Comparison of ENCODE assay signal across 8 mouse cellular contexts in the genomic region with DNA sequence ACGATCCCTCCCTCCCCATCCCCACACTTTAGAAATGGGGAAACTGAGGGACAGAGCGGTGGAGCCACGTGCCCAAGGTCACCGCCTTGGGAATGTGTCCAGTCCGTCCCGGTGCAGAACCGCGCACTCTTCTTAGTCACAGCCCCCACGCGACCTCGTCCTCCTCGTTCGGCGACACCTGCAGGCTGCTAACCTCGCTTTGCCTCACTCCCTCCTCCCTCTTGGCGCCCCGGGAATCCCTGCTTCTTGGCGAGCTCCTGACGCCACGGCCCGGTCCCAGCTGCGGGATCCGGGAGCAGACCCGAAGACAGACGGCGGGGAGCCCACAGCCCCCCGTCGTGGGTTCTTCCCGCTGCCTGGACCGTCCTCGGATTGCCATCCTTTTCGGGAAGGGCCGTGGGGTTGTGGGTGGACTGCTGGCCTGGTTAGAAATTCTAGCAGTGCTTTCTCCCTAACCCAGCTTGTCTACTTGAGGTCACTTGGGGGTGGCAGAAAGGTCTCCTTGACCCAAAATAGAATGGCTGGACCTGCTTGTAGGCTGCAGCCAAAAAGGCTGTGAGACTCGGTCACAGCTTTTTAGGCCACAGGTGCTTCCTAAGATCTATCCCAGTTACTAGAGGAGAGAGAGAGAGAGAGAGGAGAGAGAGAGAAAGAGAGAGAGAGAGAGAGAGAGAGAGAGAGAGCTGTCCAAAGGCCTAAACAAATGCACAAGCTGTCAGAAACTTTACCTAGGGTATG. TPM values are rescaled to one million over a fixed set of nuclear protein-coding genes. Genes with fewer than 3 reads are reported as not detected.
A peak's percentile ranks its signal among the peaks of the same experiment; 100 is the strongest.
DNase-seq lines count a peak whose midpoint lies in the region; ATAC-seq and TF ChIP-seq lines count a peak whose summit lies in the region.

No protein-coding gene starts in this region.

- no peak for ATAC-seq in embryonic facial prominence, embryonic 13.5 days (ENCODE audit: insufficient number of reproducible peaks, insufficient read depth, low FRiP score, low TSS enrichment, low read depth)
- ATAC-seq in heart, embryonic 13.5 days (ENCODE audit: extremely low read depth, insufficient number of reproducible peaks, low FRiP score, low TSS enrichment): peak; percentile 20; the same call in 1 of the 2 replicates
- peak; percentile 36; the same call in 1 of the 2 replicates for ATAC-seq in kidney, embryonic 16.5 days (ENCODE audit: low FRiP score, low TSS enrichment)

- no peak for TF ChIP-seq POLR2A in ES-Bruce4 (IDR thresholded peaks at IDR 0.05; ENCODE audit: insufficient read depth, low read length)

- no peaks in the 10 kb centered on the region for H3K4me1 ChIP-seq in ES-Bruce4 (ENCODE audit: control insufficient read depth, insufficient read depth, low read length)
- H3K4me1 ChIP-seq in embryonic facial prominence, embryonic 13.5 days: peaks cover 28% of the 10 kb centered on the region
- H3K4me1 ChIP-seq in heart, embryonic 13.5 days: peaks cover 48% of the 10 kb centered on the region
- peaks cover 31% of the 10 kb centered on the region for H3K4me1 ChIP-seq in kidney, embryonic 16.5 days (ENCODE audit: insufficient read depth, low read length)

- TF ChIP-seq CTCF in ES-Bruce4 (IDR thresholded peaks at IDR 0.05; ENCODE audit: low read depth, low read length): no peak

- TF ChIP-seq EP300 in ES-Bruce4 (IDR thresholded peaks at IDR 0.05; ENCODE audit: insufficient read depth, low read depth, low read length): no peak

- H3K9ac ChIP-seq in ES-Bruce4 (ENCODE audit: low read depth, poor library complexity, severe bottlenecking): peak overlapping the region; percentile 97
- H3K9ac ChIP-seq in embryonic facial prominence, embryonic 13.5 days: peak overlapping the region; percentile 93
- H3K9ac ChIP-seq in heart, embryonic 13.5 days: peak overlapping the region; percentile 97
- peak overlapping the region; percentile 91 for H3K9ac ChIP-seq in kidney, embryonic 16.5 days (replicated peaks; ENCODE audit: low read length)

- no peak overlapping the region for H3K27ac ChIP-seq in ES-Bruce4 (ENCODE audit: insufficient read depth, low read length)
- H3K27ac ChIP-seq in embryonic facial prominence, embryonic 13.5 days: peak overlapping the region; percentile 72; the same call in 1 of the 2 replicates
- peak overlapping the region; percentile 84 for H3K27ac ChIP-seq in heart, embryonic 13.5 days (replicated peaks)
- peak overlapping the region; percentile 68 for H3K27ac ChIP-seq in kidney, embryonic 16.5 days (ENCODE audit: low read length)

- H3K9me3 ChIP-seq in ES-Bruce4 (replicated peaks; ENCODE audit: control insufficient read depth, insufficient read depth, low read length, poor library complexity, severe bottlenecking): no peaks in the 10 kb centered on the region
- H3K9me3 ChIP-seq in embryonic facial prominence, embryonic 13.5 days: no peaks in the 10 kb centered on the region
- no peaks in the 10 kb centered on the region for H3K9me3 ChIP-seq in heart, embryonic 13.5 days
- no peaks in the 10 kb centered on the region; the same call in 1 of the 2 replicates for H3K9me3 ChIP-seq in kidney, embryonic 16.5 days (ENCODE audit: low read length)

- H3K4me2 ChIP-seq in embryonic facial prominence, embryonic 13.5 days: peak overlapping the region; percentile 98
- peak overlapping the region; percentile 97 for H3K4me2 ChIP-seq in heart, embryonic 13.5 days
- peak overlapping the region; percentile 98 for H3K4me2 ChIP-seq in kidney, embryonic 16.5 days (replicated peaks; ENCODE audit: low read depth, low read length)

- peak; percentile 79 for DNase-seq in adrenal gland, postnatal 10 days
- peak; percentile 60 for DNase-seq in lung, postnatal 10 days
- DNase-seq in skeletal muscle tissue, adult 2 months (ENCODE audit: low read depth, low spot score): peak; percentile 69
- DNase-seq in testis, postnatal 14 days (ENCODE audit: low spot score): no peak

- peaks cover 6% of the 10 kb centered on the region; the same call in 1 of the 2 replicates for H3K36me3 ChIP-seq in ES-Bruce4 (ENCODE audit: control insufficient read depth, insufficient read depth, low read length, poor library complexity, severe bottlenecking)
- peaks cover 19% of the 10 kb centered on the region for H3K36me3 ChIP-seq in embryonic facial prominence, embryonic 13.5 days
- peaks cover 23% of the 10 kb centered on the region for H3K36me3 ChIP-seq in heart, embryonic 13.5 days
- H3K36me3 ChIP-seq in kidney, embryonic 16.5 days (ENCODE audit: insufficient read depth, low read length): 0 out of 2 replicates have a peak, but pooled peaks cover 6% of the 10 kb centered on the region

- H3K27me3 ChIP-seq in ES-Bruce4 (ENCODE audit: control insufficient read depth, insufficient read depth, low read length, poor library complexity, severe bottlenecking): no peaks in the 10 kb centered on the region
- no peaks in the 10 kb centered on the region for H3K27me3 ChIP-seq in embryonic facial prominence, embryonic 13.5 days
- no peaks in the 10 kb centered on the region for H3K27me3 ChIP-seq in heart, embryonic 13.5 days (replicated peaks)
- no peaks in the 10 kb centered on the region for H3K27me3 ChIP-seq in kidney, embryonic 16.5 days (ENCODE audit: insufficient read depth, low read length)

- WGBS in embryonic facial prominence, embryonic 13.5 days: under 1% methylated on average over 34 of the region's 34 CpGs
- WGBS in heart, embryonic 13.5 days: under 1% methylated on average over 34 of the region's 34 CpGs
- WGBS in kidney, embryonic 16.5 days: under 1% methylated on average over 33 of the region's 34 CpGs

- peak overlapping the region; percentile 91 for H3K4me3 ChIP-seq in ES-Bruce4 (ENCODE audit: low read depth, low read length)
- peak overlapping the region; percentile 96 for H3K4me3 ChIP-seq in embryonic facial prominence, embryonic 13.5 days
- H3K4me3 ChIP-seq in heart, embryonic 13.5 days: peak overlapping the region; percentile 97
- peak overlapping the region; percentile 92 for H3K4me3 ChIP-seq in kidney, embryonic 16.5 days (ENCODE audit: low read length)

RNA-seq across cellular contexts. Expression of a gene that starts 1.0 kb away (rescaled TPM):
- polyA plus RNA-seq in ES-Bruce4 (2011; ENCODE audit: insufficient read depth, insufficient read length, low read depth, missing spikeins): 18.7 and 20.7 TPM in 2 replicates
- 10 to 100 TPM; 36.7 to 49.2 TPM for total RNA-seq in adrenal gland, postnatal 10 days (2021)
- 9.2 TPM in 2 replicates for polyA plus RNA-seq in embryonic facial prominence, embryonic 13.5 days (2015; fragmentation: Nextera tagmentation; extraction: Ambion mirVana)
- polyA plus RNA-seq in heart, embryonic 13.5 days (2015; fragmentation: Nextera tagmentation; extraction: Ambion mirVana): 9.1 and 9.7 TPM in 2 replicates
- 8.6 TPM in 2 replicates for polyA plus RNA-seq in kidney, embryonic 16.5 days (2015; fragmentation: Nextera tagmentation; extraction: Ambion mirVana)

RNA-seq across cellular contexts. Expression of a gene that starts 20.9 kb away (rescaled TPM):
- polyA plus RNA-seq in ES-Bruce4 (2011; ENCODE audit: insufficient read depth, insufficient read length, low read depth, missing spikeins): 18.3 and 21.7 TPM in 2 replicates
- total RNA-seq in adrenal gland, postnatal 10 days (2021): 10 to 100 TPM; 11.1 to 13.5 TPM
- 5.0 and 8.0 TPM in 2 replicates for polyA plus RNA-seq in embryonic facial prominence, embryonic 13.5 days (2015; fragmentation: Nextera tagmentation; extraction: Ambion mirVana)
- polyA plus RNA-seq in heart, embryonic 13.5 days (2015; fragmentation: Nextera tagmentation; extraction: Ambion mirVana): 2.5 and 2.8 TPM in 2 replicates
- polyA plus RNA-seq in kidney, embryonic 16.5 days (2015; fragmentation: Nextera tagmentation; extraction: Ambion mirVana): 7.9 and 8.0 TPM in 2 replicates
